25 mouse cellular contexts compared by ENCODE assay signal in the genomic region with DNA sequence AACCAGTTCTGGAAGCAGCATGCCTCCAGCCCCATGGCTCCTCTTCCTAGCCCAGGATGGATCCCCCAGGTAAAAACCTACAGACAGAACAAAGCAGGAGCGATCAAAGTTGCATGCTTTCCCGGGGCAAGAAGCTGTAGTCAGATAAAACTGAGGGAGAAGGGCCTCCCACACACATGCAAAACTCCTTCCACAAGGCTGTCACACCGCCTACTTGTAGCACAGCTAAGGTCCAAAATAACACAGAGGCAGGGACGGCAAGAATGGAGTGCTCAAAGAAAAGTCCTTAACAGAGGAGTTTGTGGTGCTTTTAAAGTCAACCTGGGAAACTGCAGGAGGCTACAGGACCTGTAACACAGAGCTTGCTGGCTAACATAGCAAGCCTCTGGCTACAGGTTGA. TPM values are rescaled to one million over a fixed set of nuclear protein-coding genes. Genes with fewer than 3 reads are reported as not detected.
A peak's percentile ranks its signal among the peaks of the same experiment; 100 is the strongest.
DNase-seq lines count a peak whose midpoint lies in the region.
"Had no signal": no experiment of that assay in that cellular context is flagged by ENCODE, and none has a peak within 500 bp of the region (broad histone marks: within the 10 kb centered on the region; RNA-seq: fewer than 3 reads in every experiment).

No protein-coding gene starts in this region.

- H3K27me3 ChIP-seq in heart, embryonic 10.5 days (ENCODE audit: insufficient read depth, poor library complexity, severe bottlenecking), result peaks cover 79% of the 10 kb centered on the region
- H3K27me3 ChIP-seq: hindbrain, embryonic 15.5 days; limb, embryonic 13.5 days; liver, embryonic 13.5 days had no signal

- no peaks in the 10 kb centered on the region for H3K9me3 ChIP-seq in heart, embryonic 10.5 days
- H3K9me3 ChIP-seq: embryonic facial prominence, embryonic 13.5 days; heart, embryonic 15.5 days; hindbrain, embryonic 15.5 days; limb, embryonic 13.5 days; liver, embryonic 13.5 days had no signal

- H3K4me1 ChIP-seq in heart, embryonic 10.5 days, result peaks cover 8% of the 10 kb centered on the region; the same call in 1 of the 2 replicates
- H3K4me1 ChIP-seq: heart, embryonic 15.5 days; liver, embryonic 13.5 days had no signal

- H3K36me3 ChIP-seq in heart, embryonic 10.5 days, result no peaks in the 10 kb centered on the region
- H3K36me3 ChIP-seq: embryonic facial prominence, embryonic 13.5 days; heart, embryonic 15.5 days; hindbrain, embryonic 15.5 days; limb, embryonic 13.5 days; liver, embryonic 13.5 days had no signal

- peak; percentile 60 for DNase-seq in left cerebral cortex, adult 11 months (ENCODE audit: low spot score)
- no peak for DNase-seq in left cerebral cortex, postnatal 4 days
- peak; percentile 58 to 79 for DNase-seq in frontal cortex, postnatal 36 days (ENCODE audit: low spot score in 2 of 2)
- peak; percentile 48 to 93 for DNase-seq in left cerebral cortex, postnatal 25 days (ENCODE audit: low spot score in 2 of 2)
- DNase-seq in cerebellum, postnatal 36 days, result no peak
- no peak for DNase-seq in heart, embryonic 10.5 days (ENCODE audit: low spot score)
- no peak for DNase-seq in adrenal gland, postnatal 14 days
- DNase-seq: cerebellum, adult 11-12 months; cerebellum, postnatal 14 days; gastrocnemius, postnatal 36 days; heart, postnatal 36 days; kidney, adult 2 months; liver, embryonic 13.5 days; lung, adult 2 months; lung, postnatal 14 days had no signal

- no peak overlapping the region for H3K4me3 ChIP-seq in heart, embryonic 10.5 days
- H3K4me3 ChIP-seq: embryonic facial prominence, embryonic 13.5 days; erythroblast, embryonic 14.5 days; heart, embryonic 15.5 days; hindbrain, embryonic 15.5 days; limb, embryonic 13.5 days; liver, embryonic 13.5 days had no signal

- H3K27ac ChIP-seq in heart, embryonic 10.5 days, result no peak overlapping the region
- H3K27ac ChIP-seq: embryonic facial prominence, embryonic 13.5 days; heart, embryonic 15.5 days; hindbrain, embryonic 15.5 days; kidney, postnatal 0 days; limb, embryonic 13.5 days; liver, embryonic 13.5 days; stomach, postnatal 0 days had no signal

- intact Hi-C loops in left cerebral cortex, postnatal 4 days (cut with DNase I), result no loop called here
- intact Hi-C loops in left cerebral cortex, postnatal 25 days (cut with DNase I), result no loop called here

- WGBS in heart, embryonic 10.5 days, result 39% methylated on average over 4 of the region's 4 CpGs

RNA-seq across cellular contexts. Expression of gene Spock1, which starts 28.3 kb away (rescaled TPM):
- total RNA-seq in left cerebral cortex, postnatal 4 days (2021), result 100 to 1,000 TPM; 197 to 198 TPM
- 100 to 1,000 TPM; 269 to 271 TPM for total RNA-seq in left cerebral cortex, postnatal 25 days (2021)
- 1.1 and 2.1 TPM in 2 replicates for polyA plus RNA-seq in heart, embryonic 10.5 days (2016; fragmentation: Nextera tagmentation; extraction: Ambion mirVana)
- total RNA-seq in adrenal gland, postnatal 14 days (2021), result 13.1 and 15.0 TPM in 2 replicates
- total RNA-seq: megakaryocyte progenitor cell, adult 5-6 weeks; monocyte, adult 5-6 weeks; neutrophil, adult 5-6 weeks had no signal

Comparison
In these comparisons a context has a peak if more than half of its experiments do, and no peak if none do; other contexts are left out.
1. DNase-seq: peak in left cerebral cortex, adult 11 months (single experiment), frontal cortex, postnatal 36 days (2 of 2) and left cerebral cortex, postnatal 25 days (2 of 2); none in left cerebral cortex, postnatal 4 days (single experiment), cerebellum, postnatal 36 days (0 of 2), heart, embryonic 10.5 days (single experiment) and adrenal gland, postnatal 14 days (single experiment).
2. RNA of gene Spock1, which starts 28.3 kb away (total RNA-seq): 269 to 271 TPM in left cerebral cortex, postnatal 25 days and 197 to 198 TPM in left cerebral cortex, postnatal 4 days; 13.1 to 15.0 TPM in adrenal gland, postnatal 14 days; every median in the first group is over 10 times any median in the second.